Mouse (Mus musculus) liver, postnatal 0 days (tissue): Measurements from ENCODE around the gene Dscaml1. TPM values are rescaled to one million over a fixed set of nuclear protein-coding genes. Genes with fewer than 3 reads are reported as not detected.

Experiments
- ATAC-seq: fragments of 200-750 bp; cut with Nextera tagmentation; 2 replicates; pipeline ENCODE4 v1.8.0; 2017; ENCODE audit warnings: mild to moderate bottlenecking, moderate library complexity
- DNase-seq: peaks from one replicate; pipeline ENCODE4 v3.0.0-alpha.2; 2016
- H3K27ac ChIP-seq: fragments of 300-500 bp; sonication (generic); 2 replicates; pipeline ENCODE4 v1.5.1; 2014; ENCODE audit warnings: antibody characterized with exemption, moderate library complexity, mild to moderate bottlenecking, low read depth
- H3K27me3 ChIP-seq: fragments of 300-500 bp; sonication (generic); 2 replicates; pipeline ENCODE4 v1.6.1; 2014; ENCODE audit warnings: low read length, control low read depth, mixed read lengths; ENCODE audit not compliant: insufficient read depth
- H3K36me3 ChIP-seq: fragments of 300-500 bp; sonication (generic); replicated peaks from 2 replicates; pipeline ENCODE4 v1.6.1; 2014; ENCODE audit warnings: mild to moderate bottlenecking, control low read depth, low read length, moderate library complexity, mixed read lengths; ENCODE audit not compliant: insufficient read depth
- H3K4me1 ChIP-seq: fragments of 300-500 bp; sonication (generic); 2 replicates; pipeline ENCODE4 v1.6.1; 2014; ENCODE audit warnings: antibody characterized with exemption, mild to moderate bottlenecking, control low read depth; ENCODE audit not compliant: insufficient read depth
- H3K4me2 ChIP-seq: fragments of 300-500 bp; sonication (generic); 2 replicates; pipeline ENCODE4 v1.6.1; 2014; ENCODE audit warnings: low read depth, mild to moderate bottlenecking, low read length, moderate library complexity, mixed read lengths
- H3K4me3 ChIP-seq: fragments of 300-500 bp; sonication (generic); 2 replicates; pipeline ENCODE4 v1.5.1; 2014; ENCODE audit warnings: low read depth, low read length
- H3K9ac ChIP-seq: fragments of 300-500 bp; sonication (generic); replicated peaks from 2 replicates; pipeline ENCODE4 v1.6.1; 2014; ENCODE audit warnings: mild to moderate bottlenecking, moderate library complexity
- H3K9me3 ChIP-seq: fragments of 300-500 bp; sonication (generic); 2 replicates; pipeline ENCODE4 v1.6.1; 2016; ENCODE audit warnings: mild to moderate bottlenecking, control low read depth, low read length, mixed read lengths
- CTCF ChIP-seq: sonication (generic); IDR thresholded peaks from 2 replicates; pipeline ENCODE4 v1.5.1; 2016; ENCODE audit warnings: antibody characterized with exemption, low read depth
- EP300 ChIP-seq: IDR thresholded peaks from 2 replicates; pipeline ENCODE4 v1.6.1; 2016; ENCODE audit warnings: antibody characterized with exemption, low read depth, mild to moderate bottlenecking
- WGBS: fragments of 180-500 bp; shearing (Covaris S2); extraction: QIAGEN DNeasy Blood & Tissue Kit; methylation state at CpG from one replicate; pipeline ENCODE4 v1.1.7; 2014; ENCODE audit not compliant: insufficient replicate concordance; 5-methylcytosine and 5-hydroxymethylcytosine counted together
- polyA plus RNA-seq: library from polyadenylated mRNA; unstranded; fragments of >200 nt; fragmentation: Nextera tagmentation; extraction: Ambion mirVana; gene quantifications from 2 replicates; pipeline ENCODE4 v1.2.1, GENCODE M21; 2015

Dscaml1 gene
- polyA plus RNA-seq, 1 experiment from 2014 or later: not detected

- no peak for DNase-seq
- H3K9ac ChIP-seq: no peak overlapping the region
- H3K27me3 ChIP-seq: no peaks in the 10 kb centered on the region
- 40% methylated on average over 9 of the region's 9 CpGs for WGBS
- H3K4me1 ChIP-seq: no peaks in the 10 kb centered on the region
- no peaks in the 10 kb centered on the region for H3K36me3 ChIP-seq
- no peaks in the 10 kb centered on the region for H3K9me3 ChIP-seq
- no peak overlapping the region for H3K27ac ChIP-seq
- ATAC-seq: no peak
- no peak overlapping the region for H3K4me2 ChIP-seq
- H3K4me3 ChIP-seq: no peak overlapping the region
- TF ChIP-seq EP300 (no peak), CTCF (no peak)
Measured at GRCm38 (mm10) chr9:45572787-45573492, 146.5 kb downstream of the Dscaml1 start.

DNA sequence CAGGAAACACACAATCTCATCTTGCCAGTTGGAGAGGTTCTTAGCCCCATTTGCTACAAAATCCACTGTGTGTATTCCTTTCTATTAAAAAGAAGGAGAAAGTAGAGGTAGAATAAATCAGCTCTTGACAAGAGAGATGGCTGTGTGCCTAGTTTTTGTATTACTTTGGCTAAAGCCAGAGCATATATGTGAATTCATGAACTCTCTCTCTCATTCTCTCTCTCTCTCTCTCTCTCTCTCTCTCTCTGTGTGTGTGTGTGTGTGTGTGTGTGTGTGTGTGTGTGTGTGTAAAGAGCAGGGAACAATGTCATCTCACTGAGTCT, 147.0 kb downstream of the Dscaml1 start:
- Histone ChIP-seq H3K4me2 (no peak overlapping the region), H3K4me1 (no peaks in the 10 kb centered on the region), H3K27ac (no peak overlapping the region), H3K9me3 (no peaks in the 10 kb centered on the region), H3K27me3 (no peaks in the 10 kb centered on the region), H3K4me3 (no peak overlapping the region), H3K36me3 (no peaks in the 10 kb centered on the region), H3K9ac (no peak overlapping the region)
- no peak for TF ChIP-seq EP300
- no peak for ATAC-seq
- DNase-seq: no peak

- Histone ChIP-seq H3K4me2 (no peak overlapping the region), H3K4me3 (no peak overlapping the region), H3K9ac (no peak overlapping the region), H3K9me3 (no peaks in the 10 kb centered on the region), H3K4me1 (no peaks in the 10 kb centered on the region), H3K27ac (no peak overlapping the region), H3K36me3 (no peaks in the 10 kb centered on the region), H3K27me3 (no peaks in the 10 kb centered on the region)
- TF ChIP-seq CTCF (no peak), EP300 (no peak)
- DNase-seq (no peak), ATAC-seq (no peak)
- 65% methylated on average over 8 of the region's 8 CpGs for WGBS
Measured at GRCm38 (mm10) chr9:45574021-45574420, 147.6 kb downstream of the Dscaml1 start.

DNA sequence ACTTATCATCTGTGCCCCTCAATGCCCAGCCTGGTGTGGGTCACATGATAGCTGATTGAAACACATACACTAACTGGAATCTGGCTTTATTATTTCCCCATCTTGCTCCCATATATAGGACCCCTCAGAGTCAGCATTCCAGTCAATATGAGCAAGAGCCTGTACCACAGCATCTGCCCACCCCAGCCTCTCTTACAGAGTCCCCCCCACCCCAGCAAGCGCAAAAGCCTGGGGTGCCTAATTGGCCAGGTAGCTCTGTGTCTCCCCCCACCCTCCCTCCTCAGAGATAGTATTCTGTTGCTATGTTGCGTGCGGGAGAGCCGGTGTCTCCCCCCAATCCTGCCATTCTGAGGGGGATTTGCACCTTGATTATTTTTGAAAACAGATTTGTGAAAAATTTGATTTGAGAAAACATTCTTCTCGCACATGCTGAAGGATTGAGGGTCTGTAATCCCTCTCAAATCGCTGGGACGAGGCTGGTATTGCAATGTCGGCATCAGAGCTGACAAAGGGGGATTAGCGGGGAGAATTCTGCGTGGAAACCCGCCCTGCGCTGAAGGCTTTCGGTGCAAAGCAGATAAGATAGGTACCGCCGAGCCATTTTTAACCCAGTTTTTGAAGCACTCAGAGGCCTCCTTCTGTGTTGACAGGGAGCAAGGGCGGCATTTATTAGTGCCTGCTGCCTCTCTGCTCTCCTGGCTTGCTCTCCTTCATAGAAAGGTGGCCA, 153.8 kb downstream of the Dscaml1 start:
- no peaks in the 10 kb centered on the region for H3K4me1 ChIP-seq
- no peak overlapping the region for H3K27ac ChIP-seq
- no peaks in the 10 kb centered on the region for H3K36me3 ChIP-seq
- H3K9me3 ChIP-seq: no peaks in the 10 kb centered on the region
- H3K4me2 ChIP-seq: no peak overlapping the region
- DNase-seq (no peak), ATAC-seq (no peak)
- H3K4me3 ChIP-seq: no peak overlapping the region
- H3K27me3 ChIP-seq: no peaks in the 10 kb centered on the region
- 66% methylated on average over 16 of the region's 16 CpGs for WGBS
- no peak overlapping the region for H3K9ac ChIP-seq
- TF ChIP-seq EP300 (no peak), CTCF (no peak)

DNA sequence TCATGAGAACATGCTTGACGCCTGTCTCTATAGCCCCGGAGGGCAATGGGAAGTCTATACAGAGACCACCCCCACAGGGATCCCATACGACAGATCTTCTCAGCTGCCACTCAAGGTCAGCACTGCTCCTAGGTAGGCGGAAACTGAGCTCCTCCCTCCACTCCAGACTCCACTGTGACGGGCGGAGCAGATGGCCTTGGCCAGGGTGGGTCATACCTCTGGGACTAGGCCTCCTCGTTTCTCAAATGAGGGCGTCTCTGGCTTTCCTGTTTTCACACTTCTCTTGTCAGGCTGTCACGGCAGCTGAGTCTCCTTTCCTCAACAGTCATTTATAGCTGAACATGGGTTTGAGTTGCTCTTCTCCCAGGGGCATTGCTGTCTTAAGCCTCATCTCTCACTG, 160.0 kb downstream of the Dscaml1 start:
- no peaks in the 10 kb centered on the region for H3K36me3 ChIP-seq
- no peak for TF ChIP-seq CTCF
- TF ChIP-seq EP300: no peak
- ATAC-seq (no peak), DNase-seq (peak; percentile 21)
- no peak overlapping the region for H3K27ac ChIP-seq
- H3K9ac ChIP-seq: no peak overlapping the region
- WGBS: 52% methylated on average over 9 of the region's 9 CpGs
- H3K4me3 ChIP-seq: no peak overlapping the region
- H3K27me3 ChIP-seq: no peaks in the 10 kb centered on the region
- H3K4me2 ChIP-seq: no peak overlapping the region
- no peaks in the 10 kb centered on the region for H3K9me3 ChIP-seq
- no peaks in the 10 kb centered on the region for H3K4me1 ChIP-seq

GRCm38 (mm10) chr9:45587704-45588103, 161.3 kb downstream of the Dscaml1 start:
- WGBS: 85% methylated on average over 7 of the region's 7 CpGs
- DNase-seq (no peak), ATAC-seq (no peak)
- Histone ChIP-seq H3K27me3 (no peaks in the 10 kb centered on the region), H3K4me3 (no peak overlapping the region), H3K9ac (no peak overlapping the region), H3K4me2 (no peak overlapping the region), H3K9me3 (no peaks in the 10 kb centered on the region), H3K27ac (no peak overlapping the region), H3K36me3 (no peaks in the 10 kb centered on the region), H3K4me1 (no peaks in the 10 kb centered on the region)
- no peak for TF ChIP-seq EP300
- TF ChIP-seq CTCF: no peak
